Comparison of ENCODE assay signal across 1 mouse cellular context in the genomic region with DNA sequence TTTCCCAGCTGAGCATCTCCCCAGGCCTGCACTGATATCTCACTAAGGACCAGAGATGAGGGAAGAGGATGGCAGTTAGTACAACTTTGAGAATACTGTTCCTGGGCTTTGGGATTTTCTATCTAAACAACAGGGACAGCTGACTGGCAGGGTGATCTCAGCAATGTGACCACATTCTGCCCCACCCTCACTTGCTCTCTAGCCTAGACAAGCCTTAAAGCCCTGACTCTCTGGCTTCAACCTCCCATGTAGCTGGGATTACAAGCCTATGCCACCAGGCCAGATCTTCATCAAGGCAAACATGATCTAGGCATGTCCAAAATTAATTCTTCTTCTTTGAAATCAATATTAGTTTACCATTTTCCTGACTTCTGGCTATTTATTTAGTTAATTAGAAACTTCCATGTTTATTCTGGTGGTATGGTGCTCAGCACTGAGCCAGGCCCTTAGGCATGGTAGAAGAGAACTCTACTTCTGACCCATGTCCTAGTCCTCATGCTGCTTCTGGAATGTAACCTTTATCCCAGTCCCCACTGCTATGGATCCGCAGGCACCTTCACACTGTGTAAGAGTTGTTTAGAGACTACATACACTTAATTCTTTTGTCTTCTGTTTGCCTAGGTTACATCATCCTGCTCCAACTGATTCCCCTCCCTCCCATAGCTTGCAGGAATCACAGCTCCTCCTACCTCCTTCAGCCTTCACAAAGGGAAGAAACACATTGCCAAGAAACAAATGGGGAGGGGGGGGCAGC.
TF ChIP-seq lines count a peak whose summit lies in the region.

No protein-coding gene starts in this region.

TF ChIP-seq in myocyte, 11 proteins besides CTCF, POLR2A, EP300 and RAD21 (continued from another document):
- peak in 1 of 3 experiments; percentile 42 for TF ChIP-seq MYOG (IDR thresholded peaks at IDR 0.05; ENCODE audit: control insufficient read depth in 1 of 3, insufficient read depth in 1 of 3, insufficient read length in 2 of 3, low read depth in 2 of 3)
- TF ChIP-seq E2F4 (IDR thresholded peaks at IDR 0.05; ENCODE audit: insufficient read depth) = no peak
- peak; percentile 50; the same call in 1 of the 2 replicates for TF ChIP-seq CEBPB (IDR thresholded peaks at IDR 0.05; ENCODE audit: insufficient read depth, poor library complexity, severe bottlenecking)
- TF ChIP-seq REST (IDR thresholded peaks at IDR 0.05; ENCODE audit: insufficient read depth, insufficient read length) = no peak
- TF ChIP-seq POLR2AphosphoS2 (IDR thresholded peaks at IDR 0.05; ENCODE audit: insufficient read length, low read depth) = no peak
TF ChIP-seq in myocyte: peak in this region for 3.
